Mouse (Mus musculus): ENCODE results near the gene Exd2.

DNA sequence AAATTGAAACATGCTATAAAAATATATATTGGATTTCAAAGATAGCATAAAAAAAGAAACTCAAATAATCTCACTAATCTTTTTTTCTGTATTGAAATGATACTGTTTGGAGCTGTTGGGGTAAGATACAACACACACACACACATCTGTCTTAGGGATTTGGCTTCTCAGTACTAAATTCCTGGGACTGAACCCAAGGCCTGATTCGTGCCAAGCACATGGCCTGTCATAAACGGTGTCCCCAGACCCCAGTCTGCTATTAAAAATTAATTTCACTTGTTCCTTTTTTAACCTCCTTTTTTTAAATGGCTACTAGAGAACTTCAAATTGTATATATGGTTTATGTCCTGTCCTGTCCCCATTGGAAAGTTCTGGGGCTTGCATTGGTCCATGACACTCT lies 67.2 kb downstream of the Exd2 start:
- TF ChIP-seq FLI1 (IDR thresholded peaks at IDR 0.05; ENCODE audit: low read length) (no peak), GATA1 (IDR thresholded peaks at IDR 0.05; ENCODE audit: borderline replicate concordance, low read length) (no peak)
